Mouse (Mus musculus) layer of hippocampus, postnatal 10 days (tissue): ENCODE data around the gene Rps2. TPM values are rescaled to one million over a fixed set of nuclear protein-coding genes. Genes with fewer than 3 reads are reported as not detected.
"Not testable (repeated sequence)": the region's sequence is repeated elsewhere in the genome, so short reads cannot be mapped to it uniquely, and the experiment has no call there.

Source experiments
- DNase-seq, 2 experiments: peaks; one replicate each; pipeline ENCODE4 v3.0.0; 2021; ENCODE audit warnings: low spot score in 2 of 2
- long read RNA-seq: library from polyadenylated mRNA; stranded (forward); transcript quantifications from one replicate; pipeline ENCODE4 v2.0.0, GENCODE M21; 2023
- total RNA-seq, 2 experiments: library from RNA; stranded (reverse); gene quantifications; 2 replicates each; pipeline ENCODE4 v1.2.3; 2021

The Rps2 gene
- 100 to 1,000 TPM; 563 to 651 TPM for total RNA-seq
- long read RNA-seq, transcript Rps2-208 (6 exons, 998 nt) = major isoform, 169 of 214 reads
- long read RNA-seq, transcript Rps2-201 (5 exons, 1,094 nt) = minor isoform, 31 of 214 reads
- long read RNA-seq, partial matches to known transcripts = 10 of 214 reads
- long read RNA-seq, other reads (novel, unspliced or antisense) = 2 of 214 reads

DNA sequence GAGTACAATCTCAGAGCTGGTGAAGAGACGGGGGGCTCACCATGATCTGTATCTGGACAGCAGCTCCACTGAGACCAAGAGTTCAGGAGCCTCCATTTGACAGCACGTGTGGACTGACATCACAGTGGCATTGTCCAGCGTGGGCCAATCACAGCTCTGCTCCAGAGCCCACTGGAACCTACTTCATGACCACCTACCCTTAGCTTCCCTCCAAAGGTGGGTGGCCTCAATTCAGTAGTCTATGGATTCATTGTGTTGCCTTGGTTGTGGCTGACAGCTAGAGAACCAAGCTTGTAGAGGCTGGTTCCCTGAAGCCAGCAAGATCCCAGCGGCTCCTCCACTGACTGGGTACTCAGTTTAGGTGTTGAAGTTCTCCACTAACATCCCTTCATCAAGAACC lies at the start of gene Rps2, which contains the start of gene Rnf151:
Gene Rps2 (plus strand): TSS at position 174 of the 400 bp plus-strand sequence.
Gene Rnf151 (minus strand): TSS at position 121 of the 400 bp plus-strand sequence.
- no peak for DNase-seq

DNA sequence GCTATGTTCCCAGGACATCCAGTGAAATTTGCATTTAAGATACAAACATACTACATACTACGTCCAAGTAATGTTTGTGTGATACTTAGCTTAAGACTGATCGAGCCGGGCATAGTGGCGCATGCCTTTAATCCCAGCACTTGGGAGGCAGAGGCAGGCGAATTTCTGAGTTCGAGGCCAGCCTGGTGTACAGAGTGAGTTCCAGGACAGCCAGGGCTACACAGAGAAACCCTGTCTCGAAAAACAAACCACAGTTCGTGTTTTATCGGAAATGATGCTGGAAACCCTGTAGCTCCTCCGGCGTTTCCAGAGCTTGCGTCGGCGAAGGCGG lies 48.7 kb upstream of the Rps2 start:
- DNase-seq = not testable (repeated sequence)

DNA sequence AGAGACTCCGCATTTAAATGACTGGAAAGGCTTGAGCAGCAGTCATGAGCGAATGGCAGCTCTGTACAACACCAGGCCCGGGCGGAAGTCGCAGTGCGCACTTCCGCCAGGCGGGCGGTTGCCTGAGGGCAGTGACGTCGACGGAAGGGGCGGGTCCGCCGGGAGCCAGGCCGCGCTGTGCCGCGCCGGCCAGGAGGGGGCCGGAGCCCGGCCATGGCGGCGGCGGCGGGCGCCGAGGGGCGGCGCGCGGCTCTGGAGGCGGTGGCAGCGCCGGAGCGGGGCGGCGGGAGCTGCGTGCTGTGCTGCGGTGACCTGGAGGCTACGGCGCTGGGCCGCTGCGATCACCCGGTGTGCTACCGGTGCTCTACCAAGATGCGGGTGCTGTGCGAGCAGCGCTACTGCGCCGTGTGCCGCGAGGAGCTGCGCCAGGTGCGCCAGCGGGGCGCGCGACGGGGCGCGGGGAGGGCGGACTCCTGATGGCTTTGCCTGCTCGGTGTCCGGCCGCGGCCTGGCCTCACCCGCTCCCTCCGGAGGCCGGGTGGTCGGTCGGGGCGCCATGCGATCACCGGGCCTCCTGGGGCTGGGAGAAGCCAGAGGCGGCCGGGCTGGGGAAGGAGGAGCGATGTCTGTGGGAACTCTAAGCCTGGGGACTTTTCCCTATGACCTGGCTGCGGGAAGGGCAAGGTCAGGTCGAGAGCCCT lies 48.2 kb upstream of the Rps2 start, which contains the start of gene Zfp598:
Gene Zfp598 (plus strand): TSS at position 143 of the 701 bp plus-strand sequence.
- DNase-seq = peak; percentile 93 to 94

DNA sequence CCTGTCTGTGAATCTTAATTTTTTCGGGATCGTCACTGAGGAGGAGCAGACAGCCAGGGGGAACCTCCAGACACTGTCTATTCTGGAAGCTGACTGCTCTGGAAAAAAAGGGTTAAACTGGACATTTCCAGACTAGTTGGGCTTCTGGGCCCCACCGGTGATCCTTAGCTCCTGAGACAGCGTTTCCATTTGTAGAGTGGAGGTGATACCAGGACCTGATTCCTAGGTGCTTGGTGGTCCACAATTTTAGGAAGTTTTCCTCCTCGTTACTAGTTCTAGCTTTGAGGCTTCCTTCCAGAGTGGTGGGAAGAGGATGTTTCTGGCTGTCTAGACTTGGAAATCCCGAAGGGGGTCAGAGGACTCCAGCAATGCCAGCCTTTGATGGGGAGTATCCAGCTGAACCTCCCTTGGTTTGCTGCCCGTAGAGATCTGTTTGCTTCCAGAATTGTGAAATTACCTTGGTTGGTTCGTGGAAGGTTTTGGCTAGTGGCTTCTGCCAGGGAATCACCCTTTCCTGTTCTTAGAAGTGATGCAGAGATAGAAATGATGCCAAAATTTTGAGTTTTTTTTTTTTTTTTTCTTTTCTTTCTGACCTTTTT lies 47.6 kb upstream of the Rps2 start:
- DNase-seq = no peak

DNA sequence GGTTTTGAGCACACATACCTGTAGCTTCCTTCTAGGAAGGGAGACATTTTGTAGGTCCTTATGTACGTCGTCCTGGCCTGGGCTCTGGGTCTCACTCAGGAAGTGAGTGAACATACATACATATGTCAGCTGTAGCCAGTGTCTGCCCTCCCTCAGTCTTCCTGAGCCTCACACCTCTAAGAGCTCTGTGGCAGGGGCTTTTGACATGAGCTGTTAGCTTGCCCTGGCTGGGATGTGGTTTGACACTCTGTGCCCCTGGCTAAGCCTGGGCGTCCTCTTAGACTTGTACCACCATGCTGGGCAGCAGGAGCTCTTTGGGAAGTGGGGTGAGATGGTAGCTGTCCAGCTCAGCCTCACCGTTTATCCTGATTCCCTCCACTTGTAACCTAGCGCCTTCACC lies 46.6 kb upstream of the Rps2 start:
- DNase-seq = no peak

DNA sequence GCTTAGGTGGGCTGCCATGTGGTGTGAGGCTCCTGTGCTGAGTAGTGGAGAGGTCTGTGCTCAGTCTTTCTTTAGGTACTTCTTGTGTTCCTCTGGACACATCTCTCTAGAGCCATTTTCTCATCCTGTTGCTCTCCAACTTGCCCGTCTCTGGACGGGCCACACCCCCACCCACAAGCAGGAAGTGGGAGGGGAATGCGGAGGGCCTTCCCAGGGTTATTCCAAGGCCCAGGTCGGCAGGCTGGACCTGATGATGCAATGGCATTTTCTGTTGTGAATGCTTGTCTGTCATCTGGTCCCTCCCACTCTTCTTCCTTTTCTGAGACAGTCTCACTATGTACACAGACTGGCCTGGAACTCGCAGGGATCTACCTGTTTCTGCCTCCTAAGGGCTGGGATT lies 45.8 kb upstream of the Rps2 start:
- no peak for DNase-seq

DNA sequence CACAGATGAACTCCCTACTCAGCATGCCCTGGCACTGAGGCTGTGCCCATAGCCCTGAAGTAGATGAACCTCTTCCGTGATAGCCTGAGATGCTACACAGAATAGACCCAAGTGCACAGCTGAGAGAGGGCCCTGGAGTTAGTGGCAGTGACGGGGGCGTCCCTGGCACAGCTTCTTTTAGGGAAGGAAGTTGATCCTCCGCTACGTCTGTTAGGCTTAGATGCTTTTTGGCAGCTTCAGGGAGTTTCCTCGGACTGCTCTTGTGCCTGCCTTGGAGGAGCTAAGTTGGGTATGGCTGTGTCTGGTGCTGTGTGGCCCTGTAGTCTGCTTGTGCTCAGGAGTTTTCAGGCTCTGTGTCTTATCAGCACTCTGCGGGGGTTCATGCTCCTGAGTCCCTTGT lies 43.6 kb upstream of the Rps2 start:
- no peak for DNase-seq

DNA sequence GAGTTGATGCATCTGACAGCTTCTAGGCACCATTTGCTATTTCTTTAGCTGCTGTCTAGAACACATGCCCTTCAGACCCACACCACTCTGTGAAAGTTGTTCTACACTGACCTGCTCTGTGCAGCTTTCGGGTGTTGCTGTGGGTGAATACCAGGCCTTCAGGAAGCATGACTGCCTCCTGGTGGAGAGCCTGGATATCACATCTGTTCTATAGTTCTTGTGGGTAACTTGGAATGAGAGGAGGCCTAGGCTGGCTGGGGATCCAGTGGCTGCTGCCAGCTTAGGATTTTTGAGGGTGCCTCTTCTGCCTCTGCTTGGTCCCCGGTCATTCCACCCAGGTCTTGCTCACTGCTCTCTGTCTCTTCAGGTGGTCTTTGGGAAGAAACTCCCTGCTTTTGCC lies 41.7 kb upstream of the Rps2 start:
- peak; percentile 80 to 81 for DNase-seq

- DNase-seq = no peak
Measured at GRCm38 (mm10) chr17:24676877-24677276, 41.0 kb upstream of the Rps2 start.

DNA sequence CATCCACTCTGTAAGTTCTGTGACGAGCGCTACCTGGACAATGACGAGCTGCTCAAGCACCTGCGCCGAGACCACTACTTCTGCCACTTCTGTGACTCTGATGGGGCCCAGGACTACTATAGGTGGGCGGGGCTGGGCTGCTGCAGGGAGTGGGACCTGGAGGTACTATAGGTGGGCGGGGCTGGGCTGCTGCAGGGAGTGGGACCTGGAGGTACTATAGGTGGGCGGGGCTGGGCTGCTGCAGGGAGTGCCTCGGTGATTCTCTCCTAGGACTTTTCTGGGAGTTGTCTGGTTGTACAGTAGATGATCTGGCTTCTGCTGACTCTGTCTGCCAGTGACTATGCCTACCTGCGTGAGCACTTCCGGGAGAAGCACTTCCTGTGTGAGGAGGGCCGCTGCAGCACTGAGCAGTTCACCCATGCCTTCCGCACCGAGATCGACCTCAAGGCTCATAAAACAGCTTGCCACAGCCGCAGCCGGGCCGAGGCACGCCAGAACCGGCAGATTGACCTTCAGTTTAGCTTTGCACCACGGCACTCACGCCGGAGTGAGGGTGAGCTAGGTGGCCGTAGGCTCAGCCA lies 40.3 kb upstream of the Rps2 start:
- no peak for DNase-seq

- DNase-seq = no peak
Measured at GRCm38 (mm10) chr17:24686514-24686913, 31.4 kb upstream of the Rps2 start.

DNA sequence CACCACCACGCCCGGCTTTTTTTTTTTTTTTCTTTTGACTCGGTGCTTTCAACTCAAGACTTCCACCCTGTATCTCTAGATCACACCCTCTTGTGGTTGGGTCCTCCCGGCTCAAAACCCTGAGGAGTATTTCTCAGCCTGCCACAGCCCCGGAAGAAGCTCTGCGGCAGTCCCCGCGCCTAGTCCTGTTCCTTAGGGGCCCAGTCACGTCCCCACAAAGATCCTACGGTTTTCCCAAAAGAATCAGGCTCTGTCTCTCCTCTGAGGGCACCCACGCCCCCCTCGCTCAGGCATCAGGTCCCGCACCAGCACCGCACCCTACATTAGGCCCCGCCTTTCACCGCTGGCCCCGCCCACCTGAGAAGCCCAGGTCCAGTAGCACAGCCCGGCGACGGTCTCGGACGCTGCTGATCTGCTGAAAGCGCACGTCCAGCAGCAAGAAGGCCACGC lies 30.7 kb upstream of the Rps2 start:
- DNase-seq = no peak

- DNase-seq = no peak
Measured at GRCm38 (mm10) chr17:24687599-24687998, 30.3 kb upstream of the Rps2 start.

DNA sequence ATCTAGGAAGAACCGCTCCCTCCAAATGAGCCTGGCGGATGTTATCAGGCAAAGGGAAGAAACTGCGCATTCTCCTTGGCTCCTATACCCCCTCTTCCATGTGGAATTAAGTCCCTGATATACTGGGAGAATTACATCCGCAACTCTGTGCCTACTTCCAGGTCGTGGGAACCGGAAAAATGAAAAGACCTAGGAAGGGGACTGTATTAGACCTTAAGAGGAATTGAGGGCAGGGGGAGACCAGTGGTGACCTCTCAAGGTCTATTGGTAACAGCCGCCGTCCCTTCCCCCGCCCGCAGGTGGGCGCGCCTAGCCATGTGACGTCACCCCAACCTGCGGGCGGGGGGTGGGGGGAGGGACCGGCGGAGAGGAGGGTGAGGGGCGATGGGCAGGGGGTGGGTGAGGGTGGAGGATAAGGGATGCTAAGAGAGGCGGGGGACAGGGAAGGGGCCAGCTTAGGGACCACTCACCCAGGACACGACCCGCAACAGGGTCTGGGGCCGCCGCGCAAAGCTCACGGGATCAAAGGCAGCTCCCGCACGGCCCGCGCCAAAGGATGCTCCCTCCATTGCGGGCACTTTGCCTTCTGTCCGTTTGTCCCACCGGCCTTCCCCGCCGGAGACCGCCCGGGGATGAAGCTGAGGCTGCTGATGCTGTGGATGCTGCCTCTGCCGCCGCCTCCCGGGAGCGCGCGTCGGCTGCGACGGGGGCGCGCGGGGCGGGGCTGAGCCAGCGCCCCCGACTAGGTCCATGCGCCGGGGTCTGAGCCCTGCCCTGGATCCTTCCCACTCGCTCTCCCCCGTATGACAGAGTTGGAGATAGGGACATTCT lies 28.4 kb upstream of the Rps2 start, which contains the start of gene Syngr3:
Gene Syngr3 (minus strand): TSS at position 705 of the 831 bp plus-strand sequence.
- DNase-seq = peak; percentile 30 to 68

GRCm38 (mm10) chr17:24692385-24692784 lies 25.5 kb upstream of the Rps2 start:
- DNase-seq = no peak

DNA sequence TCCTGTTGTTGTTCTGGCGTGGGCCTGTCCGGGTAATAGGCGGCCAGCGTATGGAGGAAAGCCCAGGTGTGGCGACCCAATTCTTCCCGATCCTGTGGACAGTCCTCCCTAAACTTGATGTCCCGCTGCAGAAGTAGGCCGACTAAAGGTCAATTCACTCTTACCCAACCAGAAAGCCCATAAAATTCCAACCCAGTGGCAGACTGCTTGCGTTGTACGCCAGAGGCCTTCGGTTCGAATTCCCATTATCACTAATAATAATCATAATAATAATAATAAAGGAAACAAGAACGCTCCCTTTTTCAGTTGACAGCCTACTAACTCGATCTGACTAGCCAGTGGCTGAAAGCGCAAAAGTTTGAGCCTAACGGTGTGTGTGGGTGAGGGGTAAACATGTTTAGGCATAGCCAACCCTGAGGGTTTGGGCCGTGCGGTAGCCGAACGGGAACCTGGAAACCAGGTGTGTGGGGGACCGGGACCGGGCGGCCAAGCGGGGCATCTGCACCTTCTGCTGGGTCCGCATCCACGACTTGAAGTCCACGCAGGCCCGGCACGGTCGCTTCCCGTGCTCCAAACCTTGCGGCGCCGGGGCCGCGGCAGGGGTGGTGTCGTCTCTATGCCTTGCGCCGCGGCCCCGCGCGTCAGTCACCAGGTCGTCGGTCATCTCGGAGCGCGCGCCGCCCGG lies 22.4 kb upstream of the Rps2 start:
- DNase-seq = peak in 1 of 2 experiments; percentile 28

DNA sequence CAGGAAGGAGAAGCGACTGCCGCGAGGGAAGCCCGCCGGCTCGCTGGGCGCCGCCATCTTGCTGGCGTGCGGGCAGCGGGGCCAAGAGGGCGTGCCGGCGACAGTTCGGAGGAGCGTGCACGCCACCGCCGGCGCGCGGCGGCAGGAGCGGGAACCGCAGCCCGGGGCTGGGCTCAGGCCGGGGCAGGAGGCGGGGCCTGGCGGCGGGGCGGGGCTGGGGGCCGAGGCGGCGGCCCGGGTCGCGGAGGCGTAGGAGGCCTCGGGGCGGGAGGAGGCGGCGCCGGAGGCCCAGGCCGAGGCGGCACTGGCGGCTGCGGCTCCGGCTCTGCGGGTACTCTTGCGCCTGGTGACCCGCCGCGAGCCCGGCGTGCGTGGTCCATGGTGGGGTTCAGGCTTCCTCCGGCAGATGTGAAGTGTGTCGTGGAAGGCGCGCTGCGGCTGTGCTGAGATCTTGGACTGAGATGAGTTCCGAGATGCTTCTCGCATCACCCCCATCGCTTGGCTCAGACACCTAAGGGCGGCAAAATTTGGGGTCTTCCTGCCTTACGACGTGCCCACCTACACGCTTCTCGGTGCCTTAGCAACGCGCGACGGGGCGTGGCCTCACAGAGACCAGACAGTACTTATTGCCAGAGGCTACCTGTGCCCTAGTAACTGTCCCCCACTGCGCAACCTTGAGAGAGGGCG lies 21.8 kb upstream of the Rps2 start, which contains the start of the genes Gfer and Noxo1:
Gene Gfer (minus strand): TSS at position 146 of the 687 bp plus-strand sequence.
Gene Noxo1 (plus strand): TSS at position 224 of the 687 bp plus-strand sequence.
- peak; percentile 80 to 87 for DNase-seq

DNA sequence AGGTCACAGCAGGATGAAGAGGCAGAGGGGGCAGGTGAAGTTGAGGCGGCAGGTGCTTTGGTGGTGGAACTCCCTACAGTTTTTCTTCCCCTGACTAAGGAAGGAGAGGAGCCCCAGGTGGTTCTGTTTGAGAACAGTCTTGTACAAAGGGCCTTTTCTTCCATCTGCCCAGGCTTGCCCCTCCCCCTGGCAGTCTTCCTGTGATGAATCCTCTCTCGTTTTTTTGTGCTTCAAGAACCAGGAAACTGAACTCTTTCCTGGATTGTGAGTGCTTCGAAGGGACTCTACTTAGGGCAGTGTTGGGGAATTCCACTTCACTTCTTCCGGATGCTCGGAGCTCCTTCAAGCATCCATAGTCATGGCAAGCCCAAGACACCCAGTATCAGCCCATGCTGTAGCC lies 19.9 kb upstream of the Rps2 start:
- no peak for DNase-seq

- no peak for DNase-seq
Measured at GRCm38 (mm10) chr17:24698715-24699114, 19.2 kb upstream of the Rps2 start.

DNA sequence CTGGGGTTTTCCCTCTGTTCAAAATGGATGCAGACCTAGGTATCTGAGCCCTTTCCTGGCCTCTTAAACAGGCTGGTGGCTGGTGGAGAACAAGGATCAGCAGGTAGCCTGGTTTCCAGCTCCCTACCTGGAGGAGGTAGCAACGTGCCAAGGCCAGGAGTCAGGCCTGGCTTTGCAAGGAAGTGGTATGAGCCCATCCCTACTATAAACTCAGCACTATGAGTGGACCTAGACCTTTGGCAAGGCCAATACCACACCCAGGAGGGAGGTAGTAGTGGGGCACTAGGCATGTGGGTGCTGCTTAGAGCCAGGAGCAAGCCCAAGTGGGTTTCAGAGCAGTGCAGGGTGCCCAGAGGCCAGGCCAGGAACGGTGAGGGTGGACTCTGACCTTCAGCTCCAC lies 18.4 kb upstream of the Rps2 start:
- no peak for DNase-seq
